8 mouse cellular contexts compared by ENCODE assay signal in the genomic region with DNA sequence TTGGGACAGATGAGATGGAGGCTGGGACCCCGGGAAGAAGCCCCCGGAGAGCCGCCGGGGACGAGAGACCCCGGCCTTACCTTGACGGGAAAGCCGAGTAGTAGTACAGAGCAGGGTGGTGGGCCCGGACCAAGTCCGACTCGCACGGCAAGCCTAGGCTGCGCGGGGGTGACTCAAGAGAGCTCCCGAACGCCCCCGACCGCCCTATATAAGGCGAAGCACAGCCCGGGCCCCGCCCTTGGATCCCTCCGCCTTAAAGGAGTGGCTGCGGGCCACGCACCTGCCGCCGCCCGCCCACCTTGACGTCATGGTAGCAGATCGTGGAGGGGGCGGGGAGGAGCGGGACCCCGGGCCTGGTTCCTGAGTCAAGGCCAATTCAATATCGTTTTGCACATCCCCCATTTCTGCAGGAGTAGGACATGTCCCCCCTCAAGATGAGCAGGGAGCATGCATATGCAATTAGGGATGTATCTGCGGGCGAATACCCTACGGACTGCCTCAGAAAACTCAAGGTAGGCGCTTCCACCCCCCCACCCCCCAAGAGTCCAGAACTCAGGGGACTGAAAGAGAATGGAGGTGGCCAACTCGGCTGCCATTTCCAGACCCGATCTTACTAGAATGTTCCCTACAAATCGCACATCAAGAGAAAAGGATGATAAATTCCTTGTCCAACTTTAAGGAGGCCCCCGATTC. TPM values are rescaled to one million over a fixed set of nuclear protein-coding genes. Genes with fewer than 3 reads are reported as not detected.
DNase-seq lines count a peak whose midpoint lies in the region; ATAC-seq lines count a peak whose summit lies in the region.

Gene Hsp90ab1, minus strand, starts transcription at position 185 of the 693 bp plus-strand sequence.

- under 1% methylated on average over 41 of the region's 41 CpGs for WGBS in hindbrain, embryonic 11.5 days

- H3K9ac ChIP-seq in hindbrain, embryonic 11.5 days (ENCODE audit: low read depth, low read length): peak within 1 kb of the TSS; percentile 99

- H3K4me1 ChIP-seq in hindbrain, embryonic 11.5 days (replicated peaks; ENCODE audit: control insufficient read depth, insufficient read depth, low read length): peaks cover 4% of the 10 kb centered on the region; the same call in 1 of the 2 replicates

- peak within 1 kb of the TSS; percentile 86 for H3K4me2 ChIP-seq in hindbrain, embryonic 11.5 days (replicated peaks; ENCODE audit: low read depth, low read length)

- ATAC-seq in hindbrain, embryonic 11.5 days (ENCODE audit: low FRiP score): peak; percentile 86

- H3K9me3 ChIP-seq in hindbrain, embryonic 11.5 days (ENCODE audit: control insufficient read depth, low read length): no peaks in the 10 kb centered on the region

- no peaks in the 10 kb centered on the region for H3K27me3 ChIP-seq in hindbrain, embryonic 11.5 days (ENCODE audit: control insufficient read depth, insufficient read depth, low read length)

- H3K4me3 ChIP-seq in hindbrain, embryonic 11.5 days (ENCODE audit: low read depth, low read length): peak within 1 kb of the TSS; percentile 92

- peak within 1 kb of the TSS; percentile 92 for H3K27ac ChIP-seq in hindbrain, embryonic 11.5 days (ENCODE audit: low read depth, low read length)

- peaks cover 20% of the 10 kb centered on the region for H3K36me3 ChIP-seq in hindbrain, embryonic 11.5 days (ENCODE audit: control insufficient read depth, insufficient read depth, low read length)

- peak; percentile 99 for DNase-seq in MN1 (ENCODE audit: low spot score)
- DNase-seq in cerebellum, adult 9-10 months: peak; percentile 99
- DNase-seq in frontal cortex, adult 2 months (ENCODE audit: extremely low spot score in 1 of 2, low spot score in 1 of 2): peak; percentile 96 to 100
- DNase-seq in hindbrain, embryonic 11.5 days (ENCODE audit: low spot score): peak; percentile 100
- DNase-seq in layer of hippocampus, postnatal 10 days (ENCODE audit: low spot score in 2 of 2): peak; percentile 99 to 100
- DNase-seq in lung, postnatal 10 days: peak; percentile 99
- DNase-seq in ovary, postnatal 36 days (ENCODE audit: low spot score): peak; percentile 99
- DNase-seq in thymus, postnatal 25 days: peak; percentile 100

RNA-seq across cellular contexts. Expression of gene Hsp90ab1, which starts in this region (rescaled TPM):
- 952 and 985 TPM in 2 replicates for polyA plus RNA-seq in frontal cortex, adult 2 months (2012; rRNA removed)
- 1,644 and 1,674 TPM in 2 replicates for polyA plus RNA-seq in hindbrain, embryonic 11.5 days (2014; fragmentation: Nextera tagmentation; extraction: Ambion mirVana)
- total RNA-seq in layer of hippocampus, postnatal 10 days (2021): 1,000 to 10,000 TPM; 1,612 to 1,800 TPM

Comparison
In these comparisons a context has a peak if more than half of its experiments do, and no peak if none do; other contexts are left out.
1. Peak in every context shown above with its lines: DNase-seq, ATAC-seq, H3K4me3 ChIP-seq and H3K27ac ChIP-seq.